Mouse (Mus musculus): ENCODE data around the gene Syngr4.
"Not testable (repeated sequence)": the region's sequence is repeated elsewhere in the genome, so short reads cannot be mapped to it uniquely, and the experiment has no call there.

Gene Syngr4

GRCm38 (mm10) chr7:45914067-45914466 lies 17.6 kb upstream of the Syngr4 start:
- no peak for DNase-seq

- DNase-seq: no peak
These were observed 12.6 kb upstream of the Syngr4 start for GRCm38 (mm10) chr7:45909145-45909544.

GRCm38 (mm10) chr7:45908384-45908783 lies 11.9 kb upstream of the Syngr4 start:
- DNase-seq: no peak

GRCm38 (mm10) chr7:45906622-45907021 lies 10.1 kb upstream of the Syngr4 start:
- no peak for DNase-seq

GRCm38 (mm10) chr7:45902481-45903002 lies 6.0 kb upstream of the Syngr4 start:
- no peak for DNase-seq

GRCm38 (mm10) chr7:45901562-45901961 lies 5.0 kb upstream of the Syngr4 start:
- DNase-seq: no peak

- DNase-seq: not testable (repeated sequence)
These were observed 1.6 kb upstream of the Syngr4 start for GRCm38 (mm10) chr7:45898125-45898524.

GRCm38 (mm10) chr7:45897258-45897757 lies 794 bp upstream of the Syngr4 start:
- DNase-seq: peak; percentile 65

GRCm38 (mm10) chr7:45895931-45896516 lies 490 bp downstream of the Syngr4 start:
- DNase-seq: no peak

GRCm38 (mm10) chr7:45892651-45893050 lies 3.9 kb downstream of the Syngr4 start:
- DNase-seq: no peak

GRCm38 (mm10) chr7:45887246-45887645 lies 9.3 kb downstream of the Syngr4 start:
- DNase-seq: no peak

- no peak for DNase-seq
These were observed 15.5 kb downstream of the Syngr4 start for GRCm38 (mm10) chr7:45881011-45881410.

- no peak for DNase-seq
These were observed 16.0 kb downstream of the Syngr4 start for GRCm38 (mm10) chr7:45880531-45880930.

GRCm38 (mm10) chr7:45878278-45878677 lies 18.2 kb downstream of the Syngr4 start, which contains the start of gene Grin2d:
TSS of gene Grin2d (minus strand) at chr7:45878378.
- DNase-seq: not testable (repeated sequence)

- DNase-seq: no peak
These were observed 19.6 kb downstream of the Syngr4 start for GRCm38 (mm10) chr7:45876895-45877294.

GRCm38 (mm10) chr7:45873061-45873947 lies 23.2 kb downstream of the Syngr4 start:
- DNase-seq: peak; percentile 38

GRCm38 (mm10) chr7:45872624-45873023 lies 23.9 kb downstream of the Syngr4 start, which contains the start of gene Kdelr1:
TSS of gene Kdelr1 (plus strand) at chr7:45872772.
- DNase-seq: peak; percentile 91

GRCm38 (mm10) chr7:45870282-45871058 lies 26.0 kb downstream of the Syngr4 start:
- no peak for DNase-seq

GRCm38 (mm10) chr7:45869787-45870186 lies 26.7 kb downstream of the Syngr4 start:
- no peak for DNase-seq

GRCm38 (mm10) chr7:45869107-45869670 lies 27.3 kb downstream of the Syngr4 start:
- no peak for DNase-seq

GRCm38 (mm10) chr7:45867871-45868270 lies 28.6 kb downstream of the Syngr4 start:
- no peak for DNase-seq
